Mouse (Mus musculus) cerebellum, adult 2 months (tissue): ENCODE data around the gene Shc3.

Experiments
- CTCF ChIP-seq: fragments of 200-500 bp; IDR thresholded peaks from 2 replicates; pipeline ENCODE4 v1.5.1; 2011; ENCODE audit warnings: low read depth, mild to moderate bottlenecking, control low read depth, low read length, moderate library complexity, borderline replicate concordance; ENCODE audit not compliant: insufficient read depth
- POLR2A ChIP-seq: fragments of 200-500 bp; IDR thresholded peaks from 2 replicates; pipeline ENCODE4 v1.6.1; 2011; ENCODE audit warnings: low read length, control low read depth, borderline replicate concordance; ENCODE audit not compliant: insufficient read depth

DNA sequence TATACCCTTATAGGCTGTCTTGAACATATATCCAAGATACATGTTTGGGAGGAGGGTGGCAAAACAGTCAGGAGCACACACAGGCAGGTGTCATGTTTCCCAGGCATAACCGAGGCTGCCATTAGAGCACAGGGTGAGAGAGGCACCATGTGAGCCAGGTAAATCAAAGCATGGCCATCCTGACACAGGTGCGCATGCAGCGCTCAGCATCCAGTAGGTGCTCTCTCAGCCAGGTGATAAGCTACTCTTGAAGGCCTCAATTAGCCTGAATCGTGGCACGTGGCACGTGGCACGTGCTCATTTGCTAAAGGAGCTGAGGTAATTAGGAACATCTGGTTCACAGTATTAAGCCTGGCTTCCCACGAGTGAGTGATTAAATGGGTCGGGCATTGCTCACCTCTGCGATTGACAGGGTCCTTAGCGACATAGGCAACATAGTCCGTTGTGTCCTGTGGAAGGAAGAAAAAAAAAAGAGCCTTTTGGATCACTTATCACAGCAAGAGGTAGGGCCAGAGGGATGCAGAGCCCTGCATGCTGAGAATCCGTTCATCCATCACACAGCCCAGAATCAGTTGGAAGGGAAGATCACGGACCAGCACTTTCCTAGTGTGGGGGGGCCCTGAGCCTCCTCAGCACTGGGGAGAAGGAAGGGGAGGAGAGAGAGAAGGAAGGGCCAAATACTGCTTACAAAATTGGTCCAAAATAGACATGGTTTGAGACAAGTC lies 102.9 kb downstream of the Shc3 start:
- TF ChIP-seq POLR2A (no peak), CTCF (no peak)
